Mouse (Mus musculus): ENCODE measurements around the gene Arhgap10.

Arhgap10 gene

GRCm38 (mm10) chr8:77440324-77440880, 77.4 kb downstream of the Arhgap10 start:
- DNase-seq: peak; percentile 66 to 70

- no peak for DNase-seq
Observed at GRCm38 (mm10) chr8:77439670-77440069, 78.1 kb downstream of the Arhgap10 start.

- no peak for DNase-seq
Observed at GRCm38 (mm10) chr8:77437807-77438493, 79.8 kb downstream of the Arhgap10 start.

- peak; percentile 36 to 60 for DNase-seq
Observed at GRCm38 (mm10) chr8:77436013-77436990, 81.5 kb downstream of the Arhgap10 start.

GRCm38 (mm10) chr8:77433221-77433620, 84.5 kb downstream of the Arhgap10 start:
- no peak for DNase-seq

- DNase-seq: no peak
Observed at GRCm38 (mm10) chr8:77432726-77433125, 85.0 kb downstream of the Arhgap10 start.

GRCm38 (mm10) chr8:77428420-77428819, 89.3 kb downstream of the Arhgap10 start:
- no peak for DNase-seq

GRCm38 (mm10) chr8:77428015-77428414, 89.7 kb downstream of the Arhgap10 start:
- no peak for DNase-seq

- DNase-seq: no peak
Observed at GRCm38 (mm10) chr8:77427438-77427837, 90.3 kb downstream of the Arhgap10 start.

- DNase-seq: no peak
Observed at GRCm38 (mm10) chr8:77423850-77424249, 93.9 kb downstream of the Arhgap10 start.

GRCm38 (mm10) chr8:77422632-77423252, 95.0 kb downstream of the Arhgap10 start:
- DNase-seq: no peak

GRCm38 (mm10) chr8:77421596-77421995, 96.2 kb downstream of the Arhgap10 start:
- no peak for DNase-seq

GRCm38 (mm10) chr8:77419731-77420130, 98.0 kb downstream of the Arhgap10 start:
- DNase-seq: peak; percentile 80 to 82

GRCm38 (mm10) chr8:77416738-77417137, 101.0 kb downstream of the Arhgap10 start:
- peak in 1 of 2 experiments; percentile 45 for DNase-seq

GRCm38 (mm10) chr8:77416034-77416433, 101.7 kb downstream of the Arhgap10 start:
- DNase-seq: no peak

- DNase-seq: no peak
Observed at GRCm38 (mm10) chr8:77411262-77411661, 106.5 kb downstream of the Arhgap10 start.

GRCm38 (mm10) chr8:77410394-77410793, 107.4 kb downstream of the Arhgap10 start:
- no peak for DNase-seq

- DNase-seq: no peak
Observed at GRCm38 (mm10) chr8:77408527-77409215, 109.1 kb downstream of the Arhgap10 start.

- no peak for DNase-seq
Observed at GRCm38 (mm10) chr8:77406846-77407245, 110.9 kb downstream of the Arhgap10 start.

GRCm38 (mm10) chr8:77406444-77406843, 111.3 kb downstream of the Arhgap10 start:
- DNase-seq: no peak

GRCm38 (mm10) chr8:77404017-77404416, 113.7 kb downstream of the Arhgap10 start:
- DNase-seq: no peak

GRCm38 (mm10) chr8:77401934-77402333, 115.8 kb downstream of the Arhgap10 start:
- DNase-seq: no peak

Measured in kidney, postnatal 4 days (tissue).